Mouse (Mus musculus): Measurements from ENCODE around the gene Olfr1432. TPM values are rescaled to one million over a fixed set of nuclear protein-coding genes. Genes with fewer than 3 reads are reported as not detected.
"Not testable (repeated sequence)": the region's sequence is repeated elsewhere in the genome, so short reads cannot be mapped to it uniquely, and the experiment has no call there.

Gene Olfr1432
- polyA plus RNA-seq (2015; fragmentation: Nextera tagmentation; extraction: Ambion mirVana), result not detected in 2 replicates

DNA sequence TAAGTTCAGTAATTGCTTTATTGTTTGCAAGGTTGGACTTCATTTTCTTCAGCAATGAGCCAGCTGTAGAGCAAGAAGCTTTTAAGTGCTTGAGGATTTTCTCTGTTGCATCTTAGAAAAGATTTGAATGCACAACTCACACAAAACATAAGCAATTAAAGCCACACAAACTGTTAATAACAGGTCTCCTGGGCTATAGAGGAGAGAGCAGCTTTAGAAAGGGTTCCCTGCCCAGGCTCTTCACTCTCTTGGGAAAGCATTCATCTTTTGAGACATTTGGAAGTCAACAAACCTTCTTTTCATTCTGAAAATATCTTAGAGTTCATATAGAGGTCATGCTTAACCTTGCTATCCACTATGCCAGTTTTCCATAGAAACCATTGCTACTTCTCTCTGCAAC, at the start of gene Olfr1432:
Olfr1432 (minus strand) TSS at position 101 of the 400 bp plus-strand sequence.
- ATAC-seq (ENCODE audit: insufficient number of reproducible peaks, low FRiP score, low TSS enrichment, low read depth); H3K4me2 ChIP-seq; H3K27me3 ChIP-seq; H3K4me1 ChIP-seq; H3K9ac ChIP-seq; H3K9me3 ChIP-seq; H3K4me3 ChIP-seq; H3K27ac ChIP-seq; H3K36me3 ChIP-seq: not testable (repeated sequence)

- no peaks in the 10 kb centered on the region for H3K27me3 ChIP-seq
- no peak for ATAC-seq (ENCODE audit: insufficient number of reproducible peaks, low FRiP score, low TSS enrichment, low read depth)
- no peak within 1 kb of the TSS for H3K4me3 ChIP-seq
- H3K4me2 ChIP-seq, result no peak within 1 kb of the TSS
- no peak within 1 kb of the TSS for H3K27ac ChIP-seq
- H3K36me3 ChIP-seq, result no peaks in the 10 kb centered on the region
- H3K9me3 ChIP-seq, result no peaks in the 10 kb centered on the region
- no peak within 1 kb of the TSS for H3K9ac ChIP-seq
- WGBS, result 68% methylated on average over 2 of the region's 2 CpGs
- no peaks in the 10 kb centered on the region for H3K4me1 ChIP-seq
Observed at GRCm38 (mm10) chr19:12279554-12279953, 47.2 kb upstream of the Olfr1432 start, which contains the start of gene Olfr1434. Olfr1434 (plus strand) TSS chr19:12279854.

DNA sequence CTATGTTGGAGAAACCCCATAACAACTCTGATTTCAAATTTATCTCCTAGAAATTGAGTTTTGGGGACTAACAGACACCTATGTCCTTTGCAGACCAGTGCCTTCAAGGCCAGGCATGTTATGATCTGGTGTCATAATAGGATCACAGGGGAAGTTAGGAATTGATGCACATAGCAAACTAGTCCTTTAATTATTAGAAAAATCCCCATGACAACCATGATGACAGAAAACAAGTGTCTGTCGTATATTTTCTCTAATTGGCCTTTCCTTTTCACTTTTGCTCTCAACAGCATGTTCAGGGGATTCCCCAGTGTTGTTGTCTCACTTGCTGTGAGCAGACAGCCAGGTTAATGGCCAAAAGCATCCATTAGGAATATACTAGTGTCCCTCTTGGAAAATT, 28.3 kb upstream of the Olfr1432 start, which contains the start of gene Olfr235:
Olfr235 (plus strand) TSS at position 301 of the 400 bp plus-strand sequence.
- no peak within 1 kb of the TSS for H3K27ac ChIP-seq
- no peaks in the 10 kb centered on the region for H3K27me3 ChIP-seq
- H3K36me3 ChIP-seq, result no peaks in the 10 kb centered on the region
- H3K4me2 ChIP-seq, result no peak within 1 kb of the TSS
- 45% methylated on average over 1 of the region's 1 CpGs for WGBS
- no peaks in the 10 kb centered on the region for H3K4me1 ChIP-seq
- no peaks in the 10 kb centered on the region for H3K9me3 ChIP-seq
- ATAC-seq (ENCODE audit: insufficient number of reproducible peaks, low FRiP score, low TSS enrichment, low read depth), result no peak
- H3K4me3 ChIP-seq, result no peak within 1 kb of the TSS
- H3K9ac ChIP-seq, result no peak within 1 kb of the TSS

- H3K27ac ChIP-seq, result no peak within 1 kb of the TSS
- no peak for ATAC-seq (ENCODE audit: insufficient number of reproducible peaks, low FRiP score, low TSS enrichment, low read depth)
- H3K9me3 ChIP-seq, result no peaks in the 10 kb centered on the region
- 87% methylated on average over 1 of the region's 1 CpGs for WGBS
- H3K27me3 ChIP-seq, result no peaks in the 10 kb centered on the region
- H3K9ac ChIP-seq, result no peak within 1 kb of the TSS
- H3K4me2 ChIP-seq, result no peak within 1 kb of the TSS
- H3K36me3 ChIP-seq, result no peaks in the 10 kb centered on the region
- no peak within 1 kb of the TSS for H3K4me3 ChIP-seq
- H3K4me1 ChIP-seq, result no peaks in the 10 kb centered on the region
Observed at GRCm38 (mm10) chr19:12241559-12241958, 9.2 kb upstream of the Olfr1432 start, which contains the start of gene Olfr262. Olfr262 (minus strand) TSS chr19:12241659.

DNA sequence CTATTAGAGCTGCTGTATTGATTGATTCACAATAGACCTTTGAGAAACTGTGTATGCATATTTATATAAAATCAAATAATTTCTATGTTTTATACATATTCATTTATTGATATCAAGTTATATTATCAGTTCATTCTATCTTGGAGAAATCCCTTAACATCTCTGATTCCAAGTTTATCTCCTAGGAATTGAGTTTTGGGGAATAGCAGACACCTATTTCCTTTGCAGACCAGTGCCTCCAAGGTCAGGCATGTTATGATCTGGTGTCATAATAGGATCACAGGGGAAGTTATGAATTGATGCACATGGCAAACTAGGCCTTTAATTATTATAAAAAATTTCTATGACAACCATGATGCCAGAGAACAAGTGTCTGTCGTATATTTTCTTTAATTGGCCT, 32.1 kb downstream of the Olfr1432 start, which contains the start of gene Olfr1431:
Olfr1431 (plus strand) TSS at position 301 of the 400 bp plus-strand sequence.
- Histone ChIP-seq H3K9me3 (no peaks in the 10 kb centered on the region), H3K36me3 (no peaks in the 10 kb centered on the region), H3K9ac (no peak within 1 kb of the TSS), H3K27me3 (no peaks in the 10 kb centered on the region), H3K4me1 (no peaks in the 10 kb centered on the region), H3K4me3 (no peak within 1 kb of the TSS), H3K4me2 (no peak within 1 kb of the TSS), H3K27ac (no peak within 1 kb of the TSS)
- no peak for ATAC-seq (ENCODE audit: insufficient number of reproducible peaks, low FRiP score, low TSS enrichment, low read depth)
- WGBS, result 77% methylated on average over 1 of the region's 1 CpGs

DNA sequence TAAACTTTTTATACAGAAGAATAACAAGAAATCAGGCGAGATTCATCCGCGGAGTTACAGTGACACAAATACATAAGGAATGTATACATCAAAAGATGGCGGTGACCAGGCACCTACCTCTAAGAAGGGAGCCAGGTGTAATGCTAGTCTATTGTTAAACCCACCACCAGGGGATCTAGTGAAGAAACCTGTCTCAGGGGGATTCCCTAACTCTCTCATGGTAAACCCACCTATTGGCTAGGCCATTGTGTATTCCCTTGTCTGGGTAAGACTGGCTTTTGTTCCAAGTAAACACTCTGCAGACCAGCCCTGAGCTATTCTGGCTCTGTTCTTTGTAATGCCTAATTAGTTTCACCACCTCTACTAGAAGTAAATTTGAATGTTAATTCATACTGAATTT, 33.3 kb downstream of the Olfr1432 start:
- 88% methylated on average over 4 of the region's 4 CpGs for WGBS
- not testable (repeated sequence) for H3K4me1 ChIP-seq; H3K4me2 ChIP-seq; H3K36me3 ChIP-seq; H3K9ac ChIP-seq; ATAC-seq (ENCODE audit: insufficient number of reproducible peaks, low FRiP score, low TSS enrichment, low read depth); H3K4me3 ChIP-seq; H3K27ac ChIP-seq; H3K9me3 ChIP-seq; H3K27me3 ChIP-seq

Other genes with a start within 250 kb of the Olfr1432 start
- gene Olfr1423, start 191.3 kb downstream of the Olfr1432 start, polyA plus RNA-seq (2015; fragmentation: Nextera tagmentation; extraction: Ambion mirVana), result 0.03 TPM in 1 of 2 replicates, not detected in the other
- not detected in 2 replicates for gene Olfr1424, start 169.9 kb downstream of the Olfr1432 start, polyA plus RNA-seq (2015; fragmentation: Nextera tagmentation; extraction: Ambion mirVana)
- gene Olfr1425, start 154.9 kb downstream of the Olfr1432 start, polyA plus RNA-seq (2015; fragmentation: Nextera tagmentation; extraction: Ambion mirVana), result not detected in 2 replicates
- gene Olfr1426, start 140.6 kb downstream of the Olfr1432 start, polyA plus RNA-seq (2015; fragmentation: Nextera tagmentation; extraction: Ambion mirVana), result not detected in 2 replicates
- not detected in 2 replicates for gene Olfr1427, start 129.3 kb downstream of the Olfr1432 start, polyA plus RNA-seq (2015; fragmentation: Nextera tagmentation; extraction: Ambion mirVana)
- gene Olfr1428, start 116.7 kb downstream of the Olfr1432 start, polyA plus RNA-seq (2015; fragmentation: Nextera tagmentation; extraction: Ambion mirVana), result not detected in 2 replicates
- not detected in 2 replicates for gene Olfr76, start 109.4 kb downstream of the Olfr1432 start, polyA plus RNA-seq (2015; fragmentation: Nextera tagmentation; extraction: Ambion mirVana)
- not detected in 2 replicates for gene Olfr1555-ps1, start 62.5 kb downstream of the Olfr1432 start, polyA plus RNA-seq (2015; fragmentation: Nextera tagmentation; extraction: Ambion mirVana)
- gene Olfr1431, start 32.0 kb downstream of the Olfr1432 start, polyA plus RNA-seq (2015; fragmentation: Nextera tagmentation; extraction: Ambion mirVana), result not detected in 2 replicates
- not detected in 2 replicates for gene Olfr262, start 9.1 kb upstream of the Olfr1432 start, polyA plus RNA-seq (2015; fragmentation: Nextera tagmentation; extraction: Ambion mirVana)
- gene Olfr235, start 28.4 kb upstream of the Olfr1432 start, polyA plus RNA-seq (2015; fragmentation: Nextera tagmentation; extraction: Ambion mirVana), result not detected in 2 replicates
- not detected in 2 replicates for gene Olfr1434, start 47.3 kb upstream of the Olfr1432 start, polyA plus RNA-seq (2015; fragmentation: Nextera tagmentation; extraction: Ambion mirVana)
- not detected in 2 replicates for gene Olfr1436, start 66.5 kb upstream of the Olfr1432 start, polyA plus RNA-seq (2015; fragmentation: Nextera tagmentation; extraction: Ambion mirVana)
- not detected in 2 replicates for gene Olfr1437, start 92.5 kb upstream of the Olfr1432 start, polyA plus RNA-seq (2015; fragmentation: Nextera tagmentation; extraction: Ambion mirVana)
- not detected in 2 replicates for gene Olfr1438-ps1, start 103.3 kb upstream of the Olfr1432 start, polyA plus RNA-seq (2015; fragmentation: Nextera tagmentation; extraction: Ambion mirVana)
- not detected in 2 replicates for gene Olfr1440, start 154.7 kb upstream of the Olfr1432 start, polyA plus RNA-seq (2015; fragmentation: Nextera tagmentation; extraction: Ambion mirVana)
- not detected in 2 replicates for gene Olfr1441, start 184.8 kb upstream of the Olfr1432 start, polyA plus RNA-seq (2015; fragmentation: Nextera tagmentation; extraction: Ambion mirVana)
- not detected in 2 replicates for gene Pfpl, start 195.3 kb upstream of the Olfr1432 start, polyA plus RNA-seq (2015; fragmentation: Nextera tagmentation; extraction: Ambion mirVana)
- 0.47 and 0.54 TPM in 2 replicates for gene Mpeg1, start 228.2 kb upstream of the Olfr1432 start, polyA plus RNA-seq (2015; fragmentation: Nextera tagmentation; extraction: Ambion mirVana)

All from limb, embryonic 15.5 days (tissue).